Mouse (Mus musculus): ENCODE measurements around the gene Mapk11. TPM values are rescaled to one million over a fixed set of nuclear protein-coding genes. Genes with fewer than 3 reads are reported as not detected.

Gene Mapk11
- total RNA-seq, 2 experiments from 2014 or later, result 0.40 to 0.51 TPM

- ATAC-seq (ENCODE audit: poor library complexity, severe bottlenecking), result no peak
These were observed 39.3 kb downstream of the Mapk11 start for GRCm38 (mm10) chr15:89110147-89110546.

GRCm38 (mm10) chr15:89106976-89107375 is 42.5 kb downstream of the Mapk11 start:
- no peak for ATAC-seq (ENCODE audit: poor library complexity, severe bottlenecking)

- no peak for ATAC-seq (ENCODE audit: poor library complexity, severe bottlenecking)
These were observed 43.4 kb downstream of the Mapk11 start for GRCm38 (mm10) chr15:89106073-89106472.

- ATAC-seq (ENCODE audit: poor library complexity, severe bottlenecking), result no peak
These were observed 45.0 kb downstream of the Mapk11 start for GRCm38 (mm10) chr15:89104425-89104824.

GRCm38 (mm10) chr15:89103921-89104320 is 45.5 kb downstream of the Mapk11 start:
- no peak for ATAC-seq (ENCODE audit: poor library complexity, severe bottlenecking)

GRCm38 (mm10) chr15:89102646-89103045 is 46.8 kb downstream of the Mapk11 start:
- ATAC-seq (ENCODE audit: poor library complexity, severe bottlenecking), result no peak

- no peak for ATAC-seq (ENCODE audit: poor library complexity, severe bottlenecking)
These were observed 48.6 kb downstream of the Mapk11 start for GRCm38 (mm10) chr15:89100823-89101222.

GRCm38 (mm10) chr15:89098616-89099015 is 50.8 kb downstream of the Mapk11 start:
- no peak for ATAC-seq (ENCODE audit: poor library complexity, severe bottlenecking)

GRCm38 (mm10) chr15:89097450-89097849 is 52.0 kb downstream of the Mapk11 start:
- no peak for ATAC-seq (ENCODE audit: poor library complexity, severe bottlenecking)

Other genes with a start within 250 kb of the Mapk11 start
- gene Ttll8, start 195.2 kb downstream of the Mapk11 start, total RNA-seq (2015), result not detected in 2 replicates
- not detected in 2 replicates for gene Ttll8, start 195.2 kb downstream of the Mapk11 start, total RNA-seq (2017)
- gene Mlc1, start 170.6 kb downstream of the Mapk11 start, total RNA-seq (2015), result not detected in 2 replicates
- not detected in 2 replicates for gene Mlc1, start 170.6 kb downstream of the Mapk11 start, total RNA-seq (2017)
- not detected in 2 replicates for gene Mov10l1, start 166.7 kb downstream of the Mapk11 start, total RNA-seq (2015)
- gene Mov10l1, start 166.7 kb downstream of the Mapk11 start, total RNA-seq (2017), result not detected in 2 replicates
- not detected in 2 replicates for gene Panx2, start 89.9 kb downstream of the Mapk11 start, total RNA-seq (2015)
- not detected in 2 replicates for gene Panx2, start 89.9 kb downstream of the Mapk11 start, total RNA-seq (2017)
- 25.6 and 26.7 TPM in 2 replicates for gene Trabd, start 74.5 kb downstream of the Mapk11 start, total RNA-seq (2015)
- gene Trabd, start 74.5 kb downstream of the Mapk11 start, total RNA-seq (2017), result 27.7 and 31.8 TPM in 2 replicates
- 11.4 and 13.8 TPM in 2 replicates for gene Selenoo, start 60.5 kb downstream of the Mapk11 start, total RNA-seq (2015)
- 17.4 and 18.0 TPM in 2 replicates for gene Selenoo, start 60.5 kb downstream of the Mapk11 start, total RNA-seq (2017)
- 11.0 and 15.5 TPM in 2 replicates for gene Tubgcp6, start 26.5 kb downstream of the Mapk11 start, total RNA-seq (2015)
- gene Tubgcp6, start 26.5 kb downstream of the Mapk11 start, total RNA-seq (2017), result 16.0 and 17.3 TPM in 2 replicates
- gene Hdac10, start 20.9 kb downstream of the Mapk11 start, total RNA-seq (2015), result 5.3 and 7.8 TPM in 2 replicates
- 11.0 and 12.8 TPM in 2 replicates for gene Hdac10, start 20.9 kb downstream of the Mapk11 start, total RNA-seq (2017)
- 0.64 and 0.65 TPM in 2 replicates for gene Mapk12, start 8.9 kb downstream of the Mapk11 start, total RNA-seq (2015)
- gene Mapk12, start 8.9 kb downstream of the Mapk11 start, total RNA-seq (2017), result not detected in 2 replicates
- 95.9 and 101 TPM in 2 replicates for gene Plxnb2, start 31.2 kb upstream of the Mapk11 start, total RNA-seq (2015)
- 111 and 118 TPM in 2 replicates for gene Plxnb2, start 31.2 kb upstream of the Mapk11 start, total RNA-seq (2017)
- gene Dennd6b, start 46.9 kb upstream of the Mapk11 start, total RNA-seq (2015), result 0.71 and 1.4 TPM in 2 replicates
- 0.59 and 0.89 TPM in 2 replicates for gene Dennd6b, start 46.9 kb upstream of the Mapk11 start, total RNA-seq (2017)
- 10.5 and 13.1 TPM in 2 replicates for gene Ppp6r2, start 61.9 kb upstream of the Mapk11 start, total RNA-seq (2015)
- gene Ppp6r2, start 61.9 kb upstream of the Mapk11 start, total RNA-seq (2017), result 11.6 and 12.4 TPM in 2 replicates
- 109 and 120 TPM in 2 replicates for gene Sbf1, start 165.7 kb upstream of the Mapk11 start, total RNA-seq (2015)
- gene Sbf1, start 165.7 kb upstream of the Mapk11 start, total RNA-seq (2017), result 40.6 and 53.5 TPM in 2 replicates
- gene Adm2, start 173.1 kb upstream of the Mapk11 start, total RNA-seq (2015), result 0.16 TPM in 1 of 2 replicates, not detected in the other
- gene Adm2, start 173.1 kb upstream of the Mapk11 start, total RNA-seq (2017), result not detected in 2 replicates
- gene Miox, start 184.8 kb upstream of the Mapk11 start, total RNA-seq (2015), result not detected in 2 replicates
- gene Miox, start 184.8 kb upstream of the Mapk11 start, total RNA-seq (2017), result 0.99 and 1.0 TPM in 2 replicates
- gene Lmf2, start 206.0 kb upstream of the Mapk11 start, total RNA-seq (2015), result 31.0 and 31.8 TPM in 2 replicates
- 28.7 and 31.6 TPM in 2 replicates for gene Lmf2, start 206.0 kb upstream of the Mapk11 start, total RNA-seq (2017)
- 89.5 and 98.1 TPM in 2 replicates for gene Ncaph2, start 206.1 kb upstream of the Mapk11 start, total RNA-seq (2015)
- 86.6 and 92.0 TPM in 2 replicates for gene Ncaph2, start 206.1 kb upstream of the Mapk11 start, total RNA-seq (2017)
- gene Sco2, start 224.2 kb upstream of the Mapk11 start, total RNA-seq (2015), result 7.3 and 10.4 TPM in 2 replicates
- 3.4 and 5.7 TPM in 2 replicates for gene Sco2, start 224.2 kb upstream of the Mapk11 start, total RNA-seq (2017)
- gene Tymp, start 227.4 kb upstream of the Mapk11 start, total RNA-seq (2015), result not detected in 2 replicates
- gene Tymp, start 227.4 kb upstream of the Mapk11 start, total RNA-seq (2017), result 0.07 and 0.12 TPM in 2 replicates
- not detected in 2 replicates for gene Odf3b, start 229.7 kb upstream of the Mapk11 start, total RNA-seq (2015)
- not detected in 2 replicates for gene Odf3b, start 229.7 kb upstream of the Mapk11 start, total RNA-seq (2017)
- not detected in 2 replicates for gene Klhdc7b, start 235.3 kb upstream of the Mapk11 start, total RNA-seq (2015)
- gene Klhdc7b, start 235.3 kb upstream of the Mapk11 start, total RNA-seq (2017), result not detected in 2 replicates

Data from megakaryocyte, adult 5-6 weeks (primary cell).